Mouse (Mus musculus) cerebellum, postnatal 25 days (tissue): ENCODE measurements around the gene Scarb1.

Source experiments
- DNase-seq, 2 experiments: peaks; one replicate each; pipeline ENCODE4 v3.0.0; 2021; ENCODE audit warnings: mixed read lengths in 2 of 2

The Scarb1 gene

DNA sequence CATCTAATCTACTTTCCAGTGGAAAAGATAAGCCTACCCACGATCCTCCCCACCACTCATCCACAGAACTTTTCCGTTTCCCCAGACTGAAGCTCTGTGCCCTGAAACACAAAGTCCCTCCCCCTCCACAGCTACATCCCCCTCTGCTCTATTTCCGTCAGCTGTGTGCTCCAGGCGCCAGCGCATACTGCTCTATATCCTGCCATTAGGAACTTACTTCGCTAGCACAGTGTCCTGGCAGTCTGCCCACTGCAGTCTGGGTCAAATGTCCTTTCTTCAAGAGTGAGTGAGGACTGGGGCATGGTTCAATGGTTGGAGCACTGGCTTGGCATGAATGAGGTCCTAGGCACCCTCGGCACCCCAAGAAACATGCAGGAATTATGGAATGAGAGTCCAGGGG is 23.0 kb upstream of the Scarb1 start:
- DNase-seq: no peak

DNA sequence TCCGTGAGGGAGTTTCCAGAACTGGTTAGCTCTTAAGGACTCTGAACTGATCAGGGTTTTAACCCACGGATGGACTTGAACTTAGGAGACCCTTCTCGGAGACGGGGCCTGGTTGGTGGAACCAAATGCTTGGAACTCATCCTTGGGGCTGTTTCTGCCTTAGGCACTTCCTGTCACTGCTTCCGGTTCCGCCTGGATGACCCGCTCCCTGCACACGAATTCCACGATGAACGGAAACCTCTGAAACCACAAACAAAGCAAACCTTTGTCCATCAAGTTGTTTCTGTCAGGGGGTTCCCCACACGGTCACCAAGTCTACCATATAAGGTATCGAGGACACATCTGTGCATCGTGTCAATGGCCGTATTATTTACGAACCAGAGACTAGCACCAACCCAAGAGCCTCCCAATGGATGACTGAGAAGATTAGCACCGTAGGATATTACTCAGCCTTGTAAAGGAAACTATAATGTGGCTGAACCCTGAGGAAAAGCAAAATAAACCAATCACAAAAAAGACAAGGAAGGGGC is 20.2 kb upstream of the Scarb1 start:
- DNase-seq: no peak

DNA sequence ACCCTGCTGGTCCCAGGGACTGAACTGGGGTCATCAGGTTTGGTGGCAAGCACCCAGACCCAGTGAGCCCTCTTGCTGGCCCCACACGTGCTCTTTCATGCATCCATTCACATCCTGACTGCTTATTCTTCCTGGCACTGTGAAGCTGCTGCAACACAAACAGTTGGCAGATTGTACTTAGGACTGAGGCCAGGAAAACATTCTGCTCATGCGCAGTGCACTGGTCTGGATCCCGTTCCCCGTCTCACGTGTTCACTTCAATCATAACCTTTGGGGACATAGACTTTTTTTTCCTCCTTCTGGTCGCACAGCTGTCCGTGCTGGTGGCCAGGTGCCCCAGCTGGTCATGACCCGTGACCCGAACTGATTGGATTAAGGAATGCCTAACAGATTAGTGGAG is 19.7 kb upstream of the Scarb1 start:
- DNase-seq: peak; percentile 32 to 51

DNA sequence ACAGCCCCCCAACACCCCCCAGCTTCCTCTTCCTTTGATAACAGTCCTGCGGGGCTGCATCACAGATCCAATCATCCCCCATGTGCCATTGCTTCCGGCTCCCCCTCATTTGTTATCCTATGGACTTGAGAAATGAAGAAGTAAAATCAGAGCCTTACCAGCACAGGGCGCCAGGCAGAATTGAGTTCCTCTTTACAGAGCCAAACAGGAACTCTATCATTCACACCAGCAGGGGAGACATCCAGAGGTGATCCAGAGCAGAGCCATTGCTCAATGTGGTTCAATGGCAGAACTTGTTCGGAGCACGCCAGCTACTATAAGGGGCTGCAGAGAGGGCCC is 17.3 kb upstream of the Scarb1 start:
- DNase-seq: no peak

DNA sequence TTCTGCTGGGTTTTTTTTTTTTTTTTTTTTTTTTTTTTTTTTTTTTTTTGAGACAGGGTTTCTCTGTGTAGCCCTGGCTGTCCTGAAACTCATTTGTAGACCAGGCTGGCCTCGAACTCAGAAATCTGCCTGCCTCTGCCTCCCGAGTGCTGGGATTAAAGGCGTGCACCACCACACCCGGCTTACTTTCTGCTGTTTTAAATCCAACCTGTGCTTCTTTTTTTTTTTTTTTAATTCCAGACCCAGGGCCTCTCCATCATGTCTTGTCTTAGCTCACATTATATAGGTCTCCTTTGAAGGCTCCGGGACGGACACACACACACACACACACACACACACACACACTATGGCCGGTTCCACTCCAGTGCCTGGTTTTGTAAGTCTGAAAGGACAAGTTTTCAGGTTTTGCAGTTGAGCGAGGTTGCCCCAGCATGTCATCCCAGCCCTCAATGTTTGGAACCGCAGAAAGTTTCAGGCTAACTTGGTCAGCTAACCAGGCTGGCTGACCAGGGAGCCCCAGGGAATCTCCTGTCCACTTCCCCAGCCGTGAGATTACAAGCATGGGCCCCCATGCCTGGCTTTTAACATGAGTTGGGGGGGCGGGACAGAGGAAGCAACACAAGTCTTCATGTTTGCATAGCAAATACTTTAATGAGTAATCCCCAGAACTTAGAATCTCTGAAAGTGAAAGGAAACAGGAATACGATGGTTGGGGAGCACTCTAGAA is 16.8 kb upstream of the Scarb1 start:
- DNase-seq: no peak

DNA sequence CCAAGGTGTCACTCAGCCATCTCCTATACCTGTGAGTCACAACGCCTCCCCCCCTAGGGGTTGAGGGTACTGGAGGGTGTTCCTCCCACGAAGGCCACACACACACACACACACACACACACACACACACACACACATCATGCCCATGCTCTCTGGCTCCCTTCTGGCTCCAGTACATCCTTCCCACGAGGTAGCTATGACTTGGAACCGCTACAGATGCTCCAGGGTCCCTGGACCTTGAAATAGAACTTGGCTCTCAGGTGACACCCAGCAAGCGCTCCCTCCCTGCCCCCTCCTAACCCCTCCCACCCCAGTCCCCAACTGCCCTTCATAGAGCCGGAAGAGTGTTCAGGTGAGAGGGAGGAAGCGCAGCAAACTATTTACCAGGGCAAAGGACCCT is 14.8 kb upstream of the Scarb1 start:
- DNase-seq: no peak

DNA sequence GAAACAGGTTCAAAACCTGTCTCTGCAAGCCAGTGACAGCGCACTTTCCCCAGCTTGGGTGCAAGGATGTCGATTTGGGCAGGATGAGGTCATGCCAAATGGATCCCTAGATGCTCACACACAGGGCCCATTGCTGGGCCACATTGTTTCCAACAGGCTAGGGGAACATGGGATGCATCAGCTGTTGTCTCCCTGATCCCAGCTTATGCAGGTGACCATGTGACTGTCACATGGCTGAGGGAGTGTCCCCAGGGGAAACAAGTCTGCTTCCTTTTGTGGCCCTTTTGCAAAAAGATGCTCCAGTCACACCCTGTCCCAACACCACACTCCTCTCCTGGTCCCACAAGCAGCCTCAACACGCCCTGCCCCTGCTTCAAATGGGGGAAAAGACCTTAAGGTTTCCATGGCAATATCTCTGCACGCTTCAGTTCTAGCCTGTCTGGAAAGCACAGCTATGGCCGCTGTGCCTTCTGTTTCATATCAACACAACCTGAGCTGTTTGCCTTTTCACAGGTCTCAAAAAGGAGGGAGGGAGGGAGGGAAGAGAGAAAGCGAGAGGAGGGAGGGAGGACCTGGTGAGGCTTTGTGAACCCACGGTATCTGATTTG is 14.1 kb upstream of the Scarb1 start:
- DNase-seq: no peak

DNA sequence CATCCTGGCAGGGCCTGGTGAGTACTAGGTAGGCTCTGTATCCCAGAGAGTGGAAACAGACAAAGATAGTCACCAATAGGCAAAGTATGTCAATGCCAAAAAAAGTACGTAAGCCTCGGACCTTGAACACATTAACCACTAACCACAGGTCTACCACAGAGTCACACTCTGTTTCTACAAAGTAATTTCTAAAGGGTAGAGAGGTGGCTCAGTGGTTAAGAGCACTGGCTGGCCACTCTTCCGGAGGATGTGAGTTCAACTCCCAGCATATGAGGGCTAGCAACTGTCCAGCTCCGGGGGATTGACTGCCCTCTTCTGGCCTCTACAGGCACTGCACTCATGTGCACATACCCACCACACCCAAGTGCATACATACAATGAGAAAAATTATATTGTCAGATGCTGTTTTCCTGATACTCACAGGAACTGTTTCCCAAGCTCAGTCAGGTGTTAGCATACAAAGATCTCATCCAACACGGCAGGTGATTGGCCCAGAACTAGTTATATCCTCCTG is 11.9 kb upstream of the Scarb1 start:
- DNase-seq: no peak

DNA sequence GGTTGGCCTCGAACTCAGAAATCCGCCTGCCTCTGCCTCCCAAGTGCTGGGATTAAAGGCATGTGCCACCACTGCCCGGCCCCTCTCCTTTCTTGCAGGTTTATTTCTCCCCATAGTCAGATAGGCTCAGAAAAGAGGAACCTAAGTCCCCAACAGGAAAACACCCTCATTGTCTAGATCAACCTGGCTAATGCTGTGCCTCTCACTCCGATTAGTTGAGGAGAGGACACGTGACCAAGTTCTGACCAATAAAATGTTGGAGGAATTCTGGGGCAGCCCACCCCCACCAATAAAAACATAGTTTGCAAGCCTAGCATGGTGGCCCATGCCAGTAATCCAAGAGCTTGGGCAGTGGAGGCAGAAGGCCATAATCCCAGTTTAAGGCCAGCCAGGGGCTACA is 11.0 kb upstream of the Scarb1 start:
- no peak for DNase-seq

DNA sequence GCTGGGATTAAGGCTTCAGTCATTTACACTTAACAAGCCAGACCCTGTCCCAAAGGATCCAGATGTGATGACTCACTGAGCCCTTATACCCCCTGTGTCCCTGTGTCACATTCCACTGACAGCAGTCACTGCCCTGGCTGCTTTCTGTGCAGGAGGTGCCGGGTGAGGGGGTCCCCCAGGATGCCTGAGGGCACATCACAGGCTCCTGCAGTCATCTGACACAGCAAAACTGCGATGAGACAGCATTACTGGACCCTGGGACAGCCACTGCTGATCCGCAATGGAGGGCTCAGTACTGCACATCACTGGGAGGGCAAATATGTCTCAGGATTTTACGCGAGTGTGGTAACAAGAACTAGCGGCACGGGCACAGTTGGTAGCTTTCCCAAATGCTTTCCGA is 10.2 kb upstream of the Scarb1 start:
- DNase-seq: no peak

DNA sequence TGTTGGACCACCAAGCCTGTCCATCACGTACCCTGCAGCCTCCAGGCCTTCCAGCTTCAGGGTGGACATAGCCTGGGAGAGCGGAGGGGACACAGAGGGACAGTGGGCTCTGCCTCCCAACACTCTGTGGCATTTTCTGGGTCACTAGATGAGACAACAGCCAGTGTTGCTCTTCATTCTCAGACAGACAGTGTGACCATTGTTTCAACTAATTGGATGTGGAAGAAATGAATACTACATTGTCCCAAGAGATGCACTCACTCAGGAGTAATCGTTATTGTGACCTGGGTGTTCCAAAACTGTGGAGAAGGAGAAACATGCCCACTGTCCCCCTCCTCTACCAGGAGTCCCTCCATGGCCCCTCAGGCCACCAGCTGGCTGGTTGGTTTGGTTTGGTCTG is 8.5 kb upstream of the Scarb1 start:
- no peak for DNase-seq

DNA sequence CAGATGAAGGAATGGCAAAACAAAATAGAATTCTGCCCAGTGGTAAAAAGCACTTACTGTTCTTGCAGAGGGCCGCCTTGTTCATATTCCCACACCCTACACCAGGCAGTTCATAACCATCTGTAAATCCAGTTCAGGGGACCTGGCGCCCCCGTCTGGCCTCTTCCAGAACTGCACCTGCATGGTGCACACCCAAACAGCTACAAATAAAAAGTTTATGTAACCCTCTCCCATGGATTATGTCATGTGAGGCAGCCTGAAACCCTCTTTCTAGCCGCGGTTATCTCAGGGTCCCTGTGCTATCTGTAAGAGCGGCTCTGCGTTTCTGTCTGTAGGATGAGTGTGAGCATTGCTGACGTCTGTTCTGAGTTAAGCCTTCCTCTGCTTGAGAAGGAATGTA is 7.6 kb upstream of the Scarb1 start:
- DNase-seq: peak; percentile 24 to 50

DNA sequence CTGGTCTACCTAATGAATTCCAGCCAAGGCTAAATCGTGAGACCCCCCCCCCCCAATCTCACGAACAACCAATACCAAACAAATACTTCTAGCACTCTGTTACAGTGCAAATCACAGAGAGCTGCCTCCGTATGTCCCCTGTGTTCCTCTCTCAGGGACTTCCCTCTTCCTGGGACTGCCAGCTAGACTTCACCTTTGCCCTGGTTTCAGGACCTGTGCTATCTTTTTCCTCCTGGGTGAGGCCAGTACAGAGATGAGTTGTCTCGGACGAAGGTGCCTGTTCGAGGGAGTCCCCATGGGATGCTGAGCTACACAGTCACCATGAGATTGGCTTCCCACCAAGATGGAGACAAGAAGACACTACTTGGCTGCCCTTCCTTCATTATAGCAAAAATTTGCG is 7.2 kb upstream of the Scarb1 start:
- DNase-seq: no peak

DNA sequence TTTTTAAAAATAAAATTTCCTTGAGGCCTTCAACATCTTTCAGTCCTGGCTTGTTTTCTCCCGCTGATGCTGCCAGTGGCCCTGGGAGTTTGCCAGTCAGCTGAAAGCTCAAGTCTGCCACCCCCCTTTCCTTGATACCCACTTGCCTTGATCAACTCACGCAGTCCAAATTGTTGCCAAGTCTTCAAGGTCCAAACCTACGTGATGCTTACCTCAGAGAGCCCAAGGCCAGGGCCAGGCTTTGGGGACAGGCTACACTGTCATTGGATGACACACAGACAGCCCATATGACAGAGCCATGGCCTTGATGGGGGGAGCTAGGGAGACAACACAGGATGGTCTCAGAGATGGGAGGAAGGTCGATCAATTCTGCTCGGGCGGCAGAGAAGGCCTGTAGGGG is 3.4 kb upstream of the Scarb1 start:
- no peak for DNase-seq

DNA sequence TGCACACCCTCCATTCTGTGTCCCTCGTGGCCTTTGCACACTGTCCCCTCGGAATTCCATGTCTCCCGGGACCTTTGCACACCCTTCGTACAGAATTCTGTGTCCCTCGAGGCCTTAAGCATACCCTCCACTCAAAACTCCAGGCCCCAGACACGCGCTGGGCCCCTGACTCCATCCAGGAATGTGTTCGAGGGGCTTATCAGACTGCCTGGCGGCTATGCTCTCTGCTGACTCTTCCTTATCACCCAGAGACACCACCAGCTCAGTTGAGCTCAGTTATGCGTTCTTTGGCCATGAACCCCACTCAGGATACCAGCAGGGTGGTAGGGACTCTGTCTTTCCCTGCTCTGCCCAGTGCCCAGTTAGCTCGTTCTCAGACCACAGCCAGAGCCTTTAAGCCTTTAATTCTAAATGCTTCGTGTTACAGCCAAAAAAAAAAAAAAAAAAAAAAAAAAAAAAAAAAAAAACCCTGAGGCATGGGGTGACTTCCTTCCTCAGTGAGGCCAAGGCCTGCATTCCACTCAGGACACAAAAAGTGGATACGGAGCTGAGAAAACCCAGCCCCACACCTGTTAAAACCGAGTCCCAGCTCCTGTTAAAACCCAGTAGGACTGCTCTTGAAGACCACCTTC is 681 bp upstream of the Scarb1 start:
- DNase-seq: no peak

DNA sequence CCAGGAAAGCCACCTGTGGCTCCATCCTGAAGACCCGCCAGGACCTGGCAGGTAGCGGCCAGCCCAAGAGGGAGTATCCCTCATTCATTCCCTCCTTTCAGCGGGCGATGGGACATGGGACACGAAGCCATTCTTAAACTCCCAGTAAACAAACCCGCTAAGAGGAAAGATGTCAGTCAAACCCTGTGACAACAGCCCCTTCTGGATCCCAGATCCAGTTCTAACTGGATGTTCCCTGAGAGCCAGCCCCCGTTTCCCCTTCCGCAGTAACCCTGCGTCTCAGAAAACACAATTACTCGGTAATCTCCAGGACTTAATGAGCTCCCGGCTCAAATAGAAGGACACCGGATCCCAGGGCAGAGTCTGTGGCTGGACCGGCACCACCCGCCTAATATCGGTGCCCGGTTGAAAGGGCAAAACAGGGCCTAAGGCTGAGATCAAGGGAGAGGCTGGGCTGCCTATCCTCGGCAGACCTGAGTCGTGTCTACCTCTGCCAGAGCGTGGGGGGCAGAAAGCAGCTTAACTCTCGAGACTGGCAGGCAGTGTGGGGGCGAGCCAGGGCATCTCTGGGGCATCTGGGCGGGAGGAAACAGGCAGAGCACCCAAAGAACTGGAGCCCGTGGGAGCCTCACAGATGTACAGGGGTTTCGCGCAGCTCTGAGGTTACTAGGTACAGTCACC is 903 bp downstream of the Scarb1 start:
- DNase-seq: peak; percentile 13 to 14

DNA sequence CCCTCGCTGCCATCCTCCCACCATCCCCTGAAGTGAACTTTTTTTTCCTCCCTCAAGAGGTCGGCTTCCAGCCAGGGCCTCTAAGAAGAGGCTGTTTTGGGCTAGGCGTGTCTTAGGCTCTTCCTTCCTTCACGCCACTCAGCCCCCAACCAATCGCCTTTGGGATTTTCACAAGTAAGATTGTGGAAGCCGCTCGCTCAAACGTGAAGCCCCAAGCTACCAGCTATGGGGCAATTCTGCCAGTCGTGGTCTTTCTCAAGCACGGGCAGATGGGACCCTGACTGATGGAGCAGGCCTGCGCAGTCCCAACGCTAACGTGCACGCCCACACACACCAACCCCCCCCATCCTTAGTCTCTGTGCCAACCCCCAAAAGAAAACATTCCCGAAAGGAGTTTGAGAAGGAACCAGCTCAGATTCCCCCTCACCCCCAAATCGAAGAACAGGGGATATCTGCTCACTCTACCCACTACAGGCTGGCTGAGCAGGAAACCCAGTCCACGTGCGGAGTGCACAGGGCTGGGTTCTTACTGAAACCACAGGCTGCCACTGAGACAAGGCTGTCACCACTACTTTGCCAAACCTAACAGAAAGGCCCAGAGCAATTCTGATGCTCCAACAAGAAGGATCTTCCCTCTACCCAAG is 1.7 kb downstream of the Scarb1 start:
- DNase-seq: no peak

DNA sequence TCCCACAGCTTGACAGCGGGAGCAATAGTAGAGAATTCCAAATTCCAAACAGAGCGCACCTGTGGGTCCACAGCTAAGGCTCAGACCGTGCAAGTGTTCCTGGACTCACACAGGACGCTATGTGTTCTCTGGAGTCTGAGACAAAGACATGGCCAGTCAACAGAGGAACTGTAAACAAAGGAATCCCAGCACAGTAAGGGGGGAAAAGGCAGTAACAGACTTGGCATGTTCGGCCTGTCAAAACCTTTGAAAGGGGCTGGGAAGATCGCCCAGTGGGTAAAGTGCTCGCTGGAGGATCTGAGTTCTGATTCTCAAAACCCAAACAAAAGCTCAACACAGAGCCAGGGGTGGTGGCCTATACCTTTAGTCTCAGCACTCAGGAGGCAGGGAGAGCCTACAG is 3.4 kb downstream of the Scarb1 start:
- no peak for DNase-seq

DNA sequence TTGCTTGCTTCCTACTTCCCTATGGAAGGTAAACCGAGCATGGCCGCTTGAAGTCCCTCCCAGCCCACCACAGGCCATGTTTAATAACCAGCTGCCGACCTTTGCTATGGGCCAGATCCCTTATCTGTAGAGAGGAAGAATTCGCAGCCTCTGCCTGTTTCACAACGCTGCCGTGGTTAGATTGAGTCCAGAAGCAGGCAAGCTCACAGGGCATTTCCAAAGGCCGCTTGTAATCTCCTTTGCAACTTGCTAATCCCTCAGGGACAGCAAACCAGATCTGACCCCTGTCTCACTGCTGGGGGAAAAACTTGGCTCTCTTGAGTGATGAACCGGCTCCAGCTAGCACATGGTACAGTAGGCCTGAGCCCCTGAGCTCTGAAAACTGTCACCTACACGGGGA is 3.9 kb downstream of the Scarb1 start:
- DNase-seq: no peak

DNA sequence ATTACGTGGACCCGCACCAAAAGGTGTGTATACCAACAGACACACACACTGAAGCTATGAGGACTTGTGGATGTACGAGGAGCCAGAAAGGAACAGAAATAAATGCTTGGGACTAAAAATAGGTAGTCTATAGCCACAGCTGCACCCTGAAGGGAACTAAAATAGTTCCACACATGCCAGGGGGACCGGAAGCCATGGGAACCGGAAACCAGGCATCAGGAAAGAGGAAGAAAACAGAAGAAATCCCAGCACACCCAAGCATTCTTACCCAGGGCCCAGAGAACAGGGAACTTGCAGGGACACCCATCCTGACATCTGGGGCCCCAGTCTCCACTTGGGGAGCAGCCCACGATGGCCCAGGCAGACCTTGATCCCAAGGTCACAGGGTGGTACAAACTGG is 7.9 kb downstream of the Scarb1 start:
- DNase-seq: no peak

DNA sequence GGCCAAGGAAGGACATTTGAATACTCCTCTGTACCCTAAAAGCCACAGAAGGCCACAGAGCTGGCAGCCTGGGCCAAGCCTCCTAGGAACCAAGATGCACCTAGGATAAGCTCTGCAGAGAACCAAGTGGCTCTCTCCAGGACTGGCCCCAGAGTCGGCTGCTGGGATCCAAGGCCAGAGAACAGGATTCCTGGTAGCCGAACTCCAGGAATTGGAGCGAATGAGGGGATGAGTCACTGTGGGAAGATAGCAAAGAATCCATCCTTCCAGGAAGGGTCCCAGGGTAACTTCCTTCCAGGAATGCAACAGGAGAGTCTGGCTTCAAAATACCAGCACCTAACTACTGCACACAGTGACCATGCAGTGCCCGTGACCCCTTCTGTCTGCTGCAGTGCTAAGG is 8.6 kb downstream of the Scarb1 start:
- DNase-seq: no peak

DNA sequence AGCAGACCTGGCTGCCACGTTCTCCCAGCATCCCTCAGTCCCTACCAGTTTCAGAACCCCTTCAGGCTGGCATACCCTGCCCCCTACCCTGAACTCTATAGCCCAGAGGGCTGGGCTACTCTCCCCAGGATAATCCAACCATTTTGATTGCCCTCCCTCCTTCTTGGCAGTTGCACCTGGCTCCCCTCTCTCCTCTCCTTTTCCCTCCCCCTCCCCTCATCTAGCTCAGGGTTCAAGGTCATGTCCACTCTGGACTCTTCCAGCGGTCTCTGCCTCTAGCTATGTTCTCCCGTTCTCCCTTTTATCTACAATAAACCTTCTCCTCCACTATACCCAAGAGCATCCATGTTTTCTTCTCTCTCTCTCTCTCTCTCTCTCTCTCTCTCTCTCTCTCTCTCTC is 9.1 kb downstream of the Scarb1 start:
- no peak for DNase-seq

DNA sequence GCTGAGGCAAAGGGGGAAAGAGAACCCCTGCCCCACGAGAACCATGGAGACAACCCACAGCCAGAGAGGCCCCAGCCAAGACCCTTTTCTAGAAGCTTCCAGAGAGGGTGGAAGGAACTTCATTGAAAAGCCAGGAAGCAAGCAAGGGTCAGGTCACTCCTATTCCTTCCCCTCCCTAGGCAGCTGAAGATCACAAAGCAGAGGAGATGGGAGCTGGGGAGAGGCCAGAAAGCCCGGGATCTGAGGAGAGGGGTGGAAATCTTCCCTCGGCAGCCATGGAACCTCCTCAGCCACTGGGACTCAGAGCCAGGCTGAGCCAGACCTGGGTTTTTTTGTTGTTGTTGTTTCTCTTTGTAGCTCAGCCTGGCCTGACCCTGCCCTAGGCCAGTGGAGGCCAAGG is 9.8 kb downstream of the Scarb1 start:
- DNase-seq: no peak
